15 mouse cellular contexts compared by ENCODE assay signal in genomic region chr10:114083441-114083840, GRCm38 (mm10).
"Had no signal": no experiment of that assay in that cellular context is flagged by ENCODE, and none has a peak within 500 bp of the region (broad histone marks: within the 10 kb centered on the region; RNA-seq: fewer than 3 reads in every experiment).

No protein-coding gene starts in this region.

- H3K27me3 ChIP-seq: neural tube, embryonic 15.5 days; stomach, embryonic 15.5 days had no signal

- H3K36me3 ChIP-seq: neural tube, embryonic 15.5 days; stomach, embryonic 15.5 days had no signal

- H3K9me3 ChIP-seq: neural tube, embryonic 15.5 days; stomach, embryonic 15.5 days had no signal

- H3K27ac ChIP-seq: neural tube, embryonic 15.5 days; stomach, embryonic 15.5 days; stomach, postnatal 0 days had no signal

- H3K4me3 ChIP-seq: neural tube, embryonic 15.5 days; stomach, embryonic 15.5 days had no signal

- H3K4me2 ChIP-seq: neural tube, embryonic 15.5 days; stomach, embryonic 15.5 days had no signal

- H3K4me1 ChIP-seq: neural tube, embryonic 15.5 days; stomach, embryonic 15.5 days had no signal

- DNase-seq: retina, postnatal 1 day; right cerebral cortex, adult 18-20 months; right cerebral cortex, postnatal 14 days; right cerebral cortex, postnatal 25 days; right cerebral cortex, postnatal 4 days; spleen, adult 18-20 months; thymus, adult 18-20 months; thymus, adult 2 months; thymus, postnatal 14 days; thymus, postnatal 25 days; thymus, postnatal 36 days; thymus, postnatal 4 days had no signal

- H3K9ac ChIP-seq: neural tube, embryonic 15.5 days; stomach, embryonic 15.5 days had no signal
